Mouse (Mus musculus) cortical plate, adult 2 months (tissue): Measurements from ENCODE around the gene Foxf1. TPM values are rescaled to one million over a fixed set of nuclear protein-coding genes. Genes with fewer than 3 reads are reported as not detected.
A peak's percentile ranks its signal among the peaks of the same experiment; 100 is the strongest.

Experiments used
- H3K27ac ChIP-seq: fragments of 200-500 bp; 2 replicates; pipeline ENCODE4 v1.5.1; 2012; ENCODE audit warnings: low read length, control low read depth, inconsistent platforms; ENCODE audit not compliant: insufficient read depth
- H3K4me1 ChIP-seq: fragments of 200-500 bp; 2 replicates; pipeline ENCODE4 v1.6.1; 2011; ENCODE audit warnings: low read length; ENCODE audit not compliant: control insufficient read depth, insufficient read depth
- H3K4me3 ChIP-seq: fragments of 200-500 bp; 2 replicates; pipeline ENCODE4 v1.5.1; 2011; ENCODE audit warnings: mild to moderate bottlenecking, low read length, control low read depth; ENCODE audit not compliant: insufficient read depth
- CTCF ChIP-seq: fragments of 200-500 bp; IDR thresholded peaks from 2 replicates; pipeline ENCODE4 v1.5.1; 2011; ENCODE audit warnings: mild to moderate bottlenecking, control low read depth, low read length; ENCODE audit not compliant: insufficient read depth; ENCODE audit errors: extremely low read depth
- POLR2A ChIP-seq: fragments of 200-500 bp; IDR thresholded peaks from 2 replicates; pipeline ENCODE4 v1.6.1; 2011; ENCODE audit warnings: mild to moderate bottlenecking, low read length, control low read depth; ENCODE audit not compliant: insufficient read depth; ENCODE audit errors: extremely low read depth
- polyA plus RNA-seq: library from polyadenylated mRNA; depleted of rRNA; stranded (reverse); fragments of >200 nt; gene quantifications from 2 replicates; pipeline ENCODE4 v1.2.3, GENCODE M21; 2012

Foxf1 gene
- polyA plus RNA-seq, 1 experiment, result 1.8 TPM

DNA sequence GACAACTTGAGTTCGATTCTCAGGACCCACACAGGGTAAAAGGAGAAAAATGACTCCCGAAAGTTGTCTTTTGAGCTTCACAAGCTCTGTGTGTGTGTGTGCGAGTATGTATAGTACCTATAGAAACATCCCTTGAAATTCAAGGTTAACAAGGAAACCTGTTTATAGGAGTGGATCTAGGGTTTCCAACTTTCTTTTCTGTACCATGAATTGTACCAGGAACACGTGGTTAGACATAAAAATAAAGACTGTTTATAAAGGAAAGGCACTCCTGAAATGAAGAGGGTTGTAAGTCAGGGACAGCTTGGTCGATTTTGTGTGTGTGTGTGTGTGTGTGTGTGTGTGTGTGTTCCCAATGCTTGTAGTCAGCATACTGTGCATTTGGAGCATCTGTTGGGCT, 24.5 kb downstream of the Foxf1 start:
- Histone ChIP-seq H3K4me1 (peaks cover 5% of the 10 kb centered on the region; the same call in 1 of the 2 replicates), H3K4me3 (peak overlapping the region; percentile 84), H3K27ac (no peak overlapping the region)
- TF ChIP-seq POLR2A (no peak), CTCF (no peak)

DNA sequence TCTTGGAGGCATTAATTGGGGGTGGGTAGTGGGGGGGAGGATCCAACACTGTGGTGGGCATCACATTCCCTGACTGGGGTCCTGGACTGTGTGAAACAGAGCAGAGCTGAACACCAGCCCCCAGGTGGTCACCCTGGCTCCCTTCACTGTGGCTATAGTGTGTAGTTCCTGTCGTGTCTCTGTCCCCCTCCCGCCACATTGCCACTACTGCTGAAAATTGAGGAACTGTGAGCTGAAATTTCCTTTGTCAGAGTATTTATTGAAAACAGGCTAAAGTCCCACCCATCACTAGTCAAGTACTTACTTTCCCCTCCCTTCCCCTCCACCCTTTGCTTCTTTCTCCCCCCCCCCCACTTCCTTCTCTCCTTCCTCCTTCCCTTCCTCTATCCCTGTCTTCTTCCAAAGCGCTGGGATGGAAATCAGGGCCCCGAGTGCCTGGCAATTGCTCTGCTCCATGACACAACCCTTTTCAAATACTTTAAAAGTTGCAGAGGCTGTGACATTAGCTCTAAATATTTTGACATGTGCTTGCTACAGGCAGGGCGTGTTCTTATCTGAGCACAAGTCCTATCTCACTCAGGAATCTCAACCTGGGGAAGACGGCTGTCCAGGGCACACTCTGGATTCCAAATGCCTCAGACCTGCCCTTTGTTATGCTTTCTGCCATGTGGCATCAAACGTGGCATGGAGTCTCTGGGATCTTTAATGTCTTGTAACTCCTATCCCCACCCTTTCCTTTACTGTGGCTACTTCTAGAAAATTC, 27.1 kb downstream of the Foxf1 start:
- Histone ChIP-seq H3K4me3 (no peak overlapping the region), H3K27ac (no peak overlapping the region), H3K4me1 (peaks cover 5% of the 10 kb centered on the region; the same call in 1 of the 2 replicates)
- TF ChIP-seq CTCF (no peak), POLR2A (no peak)

DNA sequence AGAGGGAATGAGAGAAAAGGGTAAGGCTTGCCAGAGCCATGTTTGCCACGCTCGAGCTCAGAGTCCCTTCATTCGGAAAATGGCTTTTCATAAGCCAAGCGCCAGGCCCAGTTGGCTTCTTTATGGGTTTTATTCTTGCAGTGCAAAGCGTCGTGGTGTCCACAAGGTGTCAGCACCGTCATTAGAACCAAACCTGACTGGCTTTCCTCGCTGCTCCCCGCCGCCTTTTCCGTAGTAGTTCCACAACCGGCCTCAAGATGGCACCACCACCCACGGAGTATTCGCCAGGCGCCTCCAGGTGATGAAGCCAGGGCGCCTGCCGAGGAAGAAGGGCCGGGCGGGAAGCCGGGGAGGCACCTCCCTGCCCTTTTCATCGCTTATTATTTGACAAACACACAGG, 29.1 kb downstream of the Foxf1 start:
- Histone ChIP-seq H3K4me1 (no peaks in the 10 kb centered on the region), H3K27ac (no peak overlapping the region), H3K4me3 (no peak overlapping the region)
- TF ChIP-seq CTCF, result peak; percentile 99
- no peak for TF ChIP-seq POLR2A

DNA sequence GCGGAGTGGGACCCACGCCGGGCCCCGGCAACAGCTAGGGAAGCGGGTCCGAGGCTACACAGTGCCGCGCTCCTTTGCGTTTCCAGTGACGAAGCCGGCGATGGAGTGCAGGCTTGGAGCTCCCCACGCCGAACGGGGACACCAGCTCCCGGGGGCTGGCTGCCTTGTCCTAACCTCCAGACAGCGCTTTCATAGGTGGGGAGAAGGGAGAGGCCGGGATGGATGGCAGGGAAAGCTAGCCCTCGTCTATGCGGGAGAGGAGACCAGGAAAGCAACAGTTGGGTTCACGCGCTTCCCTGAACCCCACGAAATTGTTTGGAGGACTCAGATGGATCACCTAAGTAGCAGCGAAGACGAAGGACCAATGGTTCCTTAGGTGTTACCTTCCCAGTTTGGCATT, 30.9 kb downstream of the Foxf1 start:
- no peaks in the 10 kb centered on the region for H3K4me1 ChIP-seq
- no peak overlapping the region for H3K4me3 ChIP-seq
- no peak overlapping the region for H3K27ac ChIP-seq
- TF ChIP-seq POLR2A, result no peak
- no peak for TF ChIP-seq CTCF

DNA sequence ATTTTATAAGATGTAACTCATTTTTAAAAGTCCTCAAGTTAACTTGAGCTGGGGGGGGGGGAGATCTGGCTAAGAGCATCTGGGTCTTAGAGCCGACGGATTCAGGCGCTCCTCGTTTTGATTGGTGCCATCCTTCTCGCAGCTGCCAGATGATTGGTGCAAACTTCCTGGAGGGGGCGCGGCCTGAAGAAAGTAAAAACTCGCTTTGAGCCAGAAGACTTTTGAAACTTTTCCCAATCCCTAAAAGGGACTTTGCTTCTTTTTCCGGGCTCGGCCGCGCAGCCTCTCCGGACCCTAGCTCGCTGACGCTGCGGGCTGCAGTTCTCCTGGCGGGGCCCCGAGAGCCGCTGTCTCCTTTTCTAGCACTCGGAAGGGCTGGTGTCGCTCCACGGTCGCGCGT, 31.8 kb downstream of the Foxf1 start, which contains the start of gene Foxc2:
TSS of gene Foxc2 (plus strand) at position 224 of the 400 bp plus-strand sequence.
- Histone ChIP-seq H3K4me1 (no peaks in the 10 kb centered on the region), H3K4me3 (no peak within 1 kb of the TSS; the same call in 1 of the 2 replicates), H3K27ac (no peak within 1 kb of the TSS)
- TF ChIP-seq CTCF, result no peak

DNA sequence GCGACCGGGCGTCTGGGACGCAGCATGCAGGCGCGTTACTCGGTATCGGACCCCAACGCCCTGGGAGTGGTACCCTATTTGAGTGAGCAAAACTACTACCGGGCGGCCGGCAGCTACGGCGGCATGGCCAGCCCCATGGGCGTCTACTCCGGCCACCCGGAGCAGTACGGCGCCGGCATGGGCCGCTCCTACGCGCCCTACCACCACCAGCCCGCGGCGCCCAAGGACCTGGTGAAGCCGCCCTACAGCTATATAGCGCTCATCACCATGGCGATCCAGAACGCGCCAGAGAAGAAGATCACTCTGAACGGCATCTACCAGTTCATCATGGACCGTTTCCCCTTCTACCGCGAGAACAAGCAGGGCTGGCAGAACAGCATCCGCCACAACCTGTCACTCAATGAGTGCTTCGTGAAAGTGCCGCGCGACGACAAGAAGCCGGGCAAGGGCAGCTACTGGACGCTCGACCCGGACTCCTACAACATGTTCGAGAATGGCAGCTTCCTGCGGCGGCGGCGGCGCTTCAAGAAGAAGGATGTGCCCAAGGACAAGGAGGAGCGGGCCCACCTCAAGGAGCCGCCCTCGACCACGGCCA, 32.5 kb downstream of the Foxf1 start:
- TF ChIP-seq CTCF, result no peak
- TF ChIP-seq POLR2A, result no peak
- Histone ChIP-seq H3K27ac (no peak overlapping the region), H3K4me3 (no peak overlapping the region), H3K4me1 (no peaks in the 10 kb centered on the region)

DNA sequence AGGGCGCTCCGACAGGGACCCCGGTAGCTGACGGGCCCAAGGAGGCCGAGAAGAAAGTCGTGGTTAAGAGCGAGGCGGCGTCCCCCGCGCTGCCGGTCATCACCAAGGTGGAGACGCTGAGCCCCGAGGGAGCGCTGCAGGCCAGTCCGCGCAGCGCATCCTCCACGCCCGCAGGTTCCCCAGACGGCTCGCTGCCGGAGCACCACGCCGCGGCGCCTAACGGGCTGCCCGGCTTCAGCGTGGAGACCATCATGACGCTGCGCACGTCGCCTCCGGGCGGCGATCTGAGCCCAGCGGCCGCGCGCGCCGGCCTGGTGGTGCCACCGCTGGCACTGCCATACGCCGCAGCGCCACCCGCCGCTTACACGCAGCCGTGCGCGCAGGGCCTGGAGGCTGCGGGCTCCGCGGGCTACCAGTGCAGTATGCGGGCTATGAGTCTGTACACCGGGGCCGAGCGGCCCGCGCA, 33.0 kb downstream of the Foxf1 start:
- no peaks in the 10 kb centered on the region for H3K4me1 ChIP-seq
- TF ChIP-seq CTCF (no peak), POLR2A (no peak)
- no peak overlapping the region for H3K27ac ChIP-seq
- H3K4me3 ChIP-seq, result no peak overlapping the region

DNA sequence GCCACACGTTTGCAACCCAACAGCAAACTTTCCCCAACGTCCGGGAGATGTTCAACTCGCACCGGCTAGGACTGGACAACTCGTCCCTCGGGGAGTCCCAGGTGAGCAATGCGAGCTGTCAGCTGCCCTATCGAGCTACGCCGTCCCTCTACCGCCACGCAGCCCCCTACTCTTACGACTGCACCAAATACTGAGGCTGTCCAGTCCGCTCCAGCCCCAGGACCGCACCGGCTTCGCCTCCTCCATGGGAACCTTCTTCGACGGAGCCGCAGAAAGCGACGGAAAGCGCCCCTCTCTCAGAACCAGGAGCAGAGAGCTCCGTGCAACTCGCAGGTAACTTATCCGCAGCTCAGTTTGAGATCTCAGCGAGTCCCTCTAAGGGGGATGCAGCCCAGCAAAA, 33.7 kb downstream of the Foxf1 start:
- Histone ChIP-seq H3K4me3 (no peak overlapping the region), H3K4me1 (no peaks in the 10 kb centered on the region), H3K27ac (no peak overlapping the region)
- TF ChIP-seq POLR2A (no peak), CTCF (no peak)

DNA sequence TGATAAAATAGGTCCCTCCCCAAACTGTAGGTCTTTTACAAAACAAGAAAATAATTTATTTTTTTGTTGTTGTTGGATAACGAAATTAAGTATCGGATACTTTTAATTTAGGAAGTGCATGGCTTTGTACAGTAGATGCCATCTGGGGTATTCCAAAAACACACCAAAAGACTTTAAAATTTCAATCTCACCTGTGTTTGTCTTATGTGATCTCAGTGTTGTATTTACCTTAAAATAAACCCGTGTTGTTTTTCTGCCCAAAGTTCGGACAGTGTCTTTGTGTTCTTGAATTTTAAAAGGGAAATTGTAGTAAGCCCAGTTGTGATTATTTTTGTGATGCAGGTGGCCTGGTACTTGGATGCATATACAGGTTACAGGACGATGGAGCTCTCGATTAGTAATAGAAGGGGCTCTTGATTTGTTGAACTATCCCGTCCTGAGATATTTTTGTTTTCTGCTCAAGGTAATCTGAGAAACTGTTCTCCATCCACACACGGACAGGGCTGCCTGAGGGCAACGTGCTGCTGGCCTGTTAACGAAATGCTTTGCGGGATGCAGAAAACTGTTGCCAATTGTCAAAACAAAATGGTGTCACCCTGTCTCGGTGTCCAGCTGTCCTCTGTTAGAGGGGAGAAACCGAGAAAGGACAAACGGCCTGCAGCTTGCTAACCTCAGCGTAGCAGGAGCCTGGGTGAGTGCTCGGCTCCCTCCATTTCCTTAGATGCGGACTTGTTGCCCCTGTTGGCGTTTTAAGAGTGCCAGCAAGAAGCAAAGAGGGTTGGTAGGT, 34.6 kb downstream of the Foxf1 start:
- H3K4me3 ChIP-seq, result no peak overlapping the region
- TF ChIP-seq POLR2A (no peak), CTCF (no peak)
- no peak overlapping the region for H3K27ac ChIP-seq
- H3K4me1 ChIP-seq, result no peaks in the 10 kb centered on the region
